ENCODE assay signal across 15 mouse cellular contexts in the genomic region with DNA sequence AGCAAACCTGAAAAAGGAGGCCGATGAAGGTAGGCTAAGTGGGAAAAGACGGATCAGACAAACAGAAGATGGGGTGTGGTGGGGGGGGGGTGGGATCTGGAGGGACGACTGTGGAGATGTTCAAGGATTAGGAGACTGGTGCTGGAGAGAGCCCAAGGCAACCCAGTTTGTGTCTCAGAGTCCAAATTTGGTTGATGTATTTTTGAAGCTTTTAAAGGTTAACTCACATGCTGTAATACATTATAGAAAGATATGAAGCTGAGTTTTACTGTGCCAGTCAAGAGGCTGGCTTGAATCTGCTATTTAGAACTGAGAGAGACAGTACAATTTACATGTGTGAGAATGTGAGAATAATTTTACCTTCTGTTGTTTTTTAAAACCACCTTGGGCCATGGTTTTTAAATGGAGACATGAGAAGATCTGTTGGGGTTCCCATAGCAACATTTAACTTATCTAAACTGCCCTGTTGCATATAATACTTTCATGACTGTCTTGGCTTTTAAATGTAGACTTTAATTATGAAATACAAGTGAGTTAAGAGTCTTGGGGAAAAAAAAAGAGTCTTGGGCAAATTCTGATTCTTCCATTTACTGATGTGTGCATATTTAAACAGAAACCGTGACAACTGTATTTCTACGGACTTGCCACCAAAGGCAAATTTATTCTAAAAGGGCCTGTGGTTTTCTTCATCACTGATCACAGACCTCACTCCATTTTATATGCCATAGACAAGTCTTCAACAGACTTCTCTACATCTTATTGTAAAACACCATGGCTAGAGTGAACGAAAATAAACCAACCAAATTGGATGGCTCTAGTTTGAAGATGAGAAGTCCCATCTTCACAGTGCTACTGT.
"Had no signal": no experiment of that assay in that cellular context is flagged by ENCODE, and none has a peak within 500 bp of the region (broad histone marks: within the 10 kb centered on the region; RNA-seq: fewer than 3 reads in every experiment).

No protein-coding gene starts in this region.

- H3K4me2 ChIP-seq: kidney, embryonic 15.5 days; limb, embryonic 15.5 days; liver, embryonic 12.5 days; lung, embryonic 14.5 days; midbrain, embryonic 11.5 days; neural tube, embryonic 15.5 days; stomach, embryonic 15.5 days had no signal

- H3K9ac ChIP-seq: kidney, embryonic 15.5 days; limb, embryonic 15.5 days; liver, embryonic 12.5 days; lung, embryonic 14.5 days; neural tube, embryonic 15.5 days; stomach, embryonic 15.5 days had no signal

- H3K36me3 ChIP-seq: kidney, embryonic 15.5 days; limb, embryonic 15.5 days; stomach, embryonic 15.5 days had no signal

- H3K4me3 ChIP-seq: kidney, embryonic 15.5 days; limb, embryonic 15.5 days; liver, embryonic 12.5 days; megakaryocyte, embryonic 14.5 days; neural tube, embryonic 15.5 days; stomach, embryonic 15.5 days had no signal

- DNase-seq: kidney, adult 2 months; kidney, postnatal 14 days; lung, embryonic 14.5 days; lung, postnatal 10 days; right cerebral cortex, adult 18-20 months; thymus, postnatal 36 days had no signal

- H3K4me1 ChIP-seq: limb, embryonic 15.5 days; liver, embryonic 12.5 days; stomach, embryonic 15.5 days had no signal

- H3K27me3 ChIP-seq: kidney, embryonic 15.5 days; limb, embryonic 15.5 days; liver, embryonic 12.5 days; megakaryocyte, embryonic 14.5 days; neural tube, embryonic 15.5 days; stomach, embryonic 15.5 days had no signal

- H3K9me3 ChIP-seq: kidney, embryonic 15.5 days; limb, embryonic 15.5 days; liver, embryonic 12.5 days; neural tube, embryonic 15.5 days; stomach, embryonic 15.5 days had no signal

- H3K27ac ChIP-seq: kidney, embryonic 15.5 days; limb, embryonic 15.5 days; liver, embryonic 12.5 days; macrophage; stomach, embryonic 15.5 days had no signal

- ATAC-seq: liver, embryonic 12.5 days; midbrain, embryonic 16.5 days had no signal
